Mouse (Mus musculus) mouse embryonic stem cell (cell line): ENCODE data around the gene Fkbp6.

Experiments
- in situ Hi-C, 2 experiments: fragments of 300-500 bp; cut with MboI; formaldehyde crosslinking; loops; 1 replicate in 1 of 2; 3 replicates in 1 of 2; pipeline ENCODE4 v1.14.3; 2019 to 2020; ENCODE audit warnings: low sequenced_read_pairs in 2 of 2, low pct_unique_long_range_greater_than_20kb in 1 of 2, mixed read lengths in 1 of 2; ENCODE audit not compliant: unreplicated experiment in 1 of 2

Fkbp6 gene

GRCm38 (mm10) chr5:135250186-135251078 is 99.4 kb downstream of the Fkbp6 start:
- in situ Hi-C loops: no loop called here

DNA sequence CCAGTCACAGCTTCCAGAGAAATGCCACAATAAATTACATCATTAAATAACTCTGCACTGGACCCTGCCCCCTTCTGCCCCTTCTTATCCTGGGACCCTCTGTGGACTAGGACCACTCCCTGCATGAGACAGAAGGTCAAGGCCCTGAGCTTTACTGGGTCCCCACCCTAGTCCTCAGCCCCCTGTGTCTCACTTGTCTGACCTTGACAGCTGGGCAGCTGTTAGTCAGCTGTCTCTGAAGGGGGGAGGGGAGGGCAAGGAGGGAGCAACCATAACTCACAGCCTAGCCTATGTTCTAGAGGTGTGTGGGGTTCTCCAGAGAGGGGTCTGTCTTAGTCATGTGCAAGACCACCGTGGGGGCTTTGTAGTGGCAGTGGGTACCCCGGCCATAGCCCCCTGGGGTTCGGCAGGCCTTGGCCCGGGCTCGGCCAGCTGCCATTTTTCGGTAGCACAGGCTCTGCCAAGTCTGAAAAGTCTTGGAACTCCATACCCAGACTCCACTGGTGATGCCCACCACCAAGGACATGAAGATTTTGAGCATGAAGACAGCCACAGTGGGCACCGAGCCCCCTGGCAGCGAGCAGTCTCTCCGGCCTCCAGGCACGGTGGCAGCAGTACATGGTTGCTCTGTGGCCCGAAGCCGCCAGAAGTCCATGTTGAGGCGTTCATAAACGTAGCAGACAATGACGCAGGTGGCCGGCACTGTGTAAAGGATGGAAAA is 100.7 kb downstream of the Fkbp6 start:
- in situ Hi-C loops: no loop called here

DNA sequence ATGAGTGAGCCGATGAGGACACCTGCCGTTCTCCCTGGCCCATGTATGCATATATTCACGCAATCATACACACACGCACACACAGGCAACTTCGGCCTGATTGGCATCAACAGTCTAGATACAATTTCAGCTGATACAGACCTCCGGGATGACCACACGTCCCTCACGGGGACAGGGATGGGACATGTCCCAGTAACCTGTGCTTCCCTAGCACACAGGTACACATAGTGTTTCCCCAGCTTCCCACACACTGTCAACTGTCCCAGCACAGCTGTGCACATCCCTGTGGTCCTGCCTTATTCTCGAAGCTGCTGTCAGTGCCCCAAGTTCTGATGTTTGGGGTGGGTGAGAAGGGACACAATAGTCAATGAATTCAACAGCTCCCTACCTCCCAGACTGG is 102.5 kb downstream of the Fkbp6 start:
- in situ Hi-C loops: no loop called here

- in situ Hi-C loops: no loop called here
Measured at GRCm38 (mm10) chr5:135246531-135246930, 103.3 kb downstream of the Fkbp6 start.

GRCm38 (mm10) chr5:135243166-135243565 is 106.7 kb downstream of the Fkbp6 start:
- in situ Hi-C loops: no loop called here

- in situ Hi-C loops: no loop called here
Measured at GRCm38 (mm10) chr5:135242608-135243007, 107.2 kb downstream of the Fkbp6 start.

DNA sequence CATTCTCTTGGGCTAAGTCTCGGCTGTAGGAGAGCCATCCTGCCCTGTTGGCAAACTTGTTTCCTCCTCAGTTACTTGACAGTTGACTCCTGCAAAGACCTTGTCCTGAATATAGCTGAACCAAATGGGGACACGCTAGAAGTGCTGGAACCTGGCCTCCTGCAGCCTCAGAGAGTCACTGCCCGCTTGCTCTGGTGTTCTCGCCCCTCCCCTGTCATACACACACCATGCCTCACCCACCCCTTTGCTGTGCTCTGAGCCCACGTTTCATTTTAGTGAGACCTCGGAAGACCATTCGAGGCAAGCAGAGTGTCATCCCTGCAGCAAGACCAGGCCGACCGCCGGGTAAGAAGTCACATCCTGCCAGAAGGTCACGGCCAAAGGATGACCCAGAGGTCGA is 107.7 kb downstream of the Fkbp6 start:
- in situ Hi-C loops: no loop called here
